Mouse (Mus musculus): Measurements from ENCODE around the gene Fgf11.

Gene Fgf11

GRCm38 (mm10) chr11:69757303-69758089, 44.2 kb downstream of the Fgf11 start:
- no peak for DNase-seq (ENCODE audit: low spot score in 2 of 2)

GRCm38 (mm10) chr11:69754701-69755100, 47.0 kb downstream of the Fgf11 start:
- no peak for DNase-seq (ENCODE audit: low spot score in 2 of 2)

- no peak for DNase-seq (ENCODE audit: low spot score in 2 of 2)
These were observed 47.4 kb downstream of the Fgf11 start for GRCm38 (mm10) chr11:69754233-69754632.

- no peak for DNase-seq (ENCODE audit: low spot score in 2 of 2)
These were observed 49.0 kb downstream of the Fgf11 start for GRCm38 (mm10) chr11:69752686-69753085.

GRCm38 (mm10) chr11:69751635-69752034, 50.0 kb downstream of the Fgf11 start:
- no peak for DNase-seq (ENCODE audit: low spot score in 2 of 2)
